Mouse (Mus musculus) left cerebral cortex, adult 11 months (tissue): ENCODE data around the gene Plekhg1.

Experiments used
- DNase-seq: peaks from one replicate; pipeline ENCODE4 v3.0.0; 2022; ENCODE audit warnings: low spot score

Gene Plekhg1

DNA sequence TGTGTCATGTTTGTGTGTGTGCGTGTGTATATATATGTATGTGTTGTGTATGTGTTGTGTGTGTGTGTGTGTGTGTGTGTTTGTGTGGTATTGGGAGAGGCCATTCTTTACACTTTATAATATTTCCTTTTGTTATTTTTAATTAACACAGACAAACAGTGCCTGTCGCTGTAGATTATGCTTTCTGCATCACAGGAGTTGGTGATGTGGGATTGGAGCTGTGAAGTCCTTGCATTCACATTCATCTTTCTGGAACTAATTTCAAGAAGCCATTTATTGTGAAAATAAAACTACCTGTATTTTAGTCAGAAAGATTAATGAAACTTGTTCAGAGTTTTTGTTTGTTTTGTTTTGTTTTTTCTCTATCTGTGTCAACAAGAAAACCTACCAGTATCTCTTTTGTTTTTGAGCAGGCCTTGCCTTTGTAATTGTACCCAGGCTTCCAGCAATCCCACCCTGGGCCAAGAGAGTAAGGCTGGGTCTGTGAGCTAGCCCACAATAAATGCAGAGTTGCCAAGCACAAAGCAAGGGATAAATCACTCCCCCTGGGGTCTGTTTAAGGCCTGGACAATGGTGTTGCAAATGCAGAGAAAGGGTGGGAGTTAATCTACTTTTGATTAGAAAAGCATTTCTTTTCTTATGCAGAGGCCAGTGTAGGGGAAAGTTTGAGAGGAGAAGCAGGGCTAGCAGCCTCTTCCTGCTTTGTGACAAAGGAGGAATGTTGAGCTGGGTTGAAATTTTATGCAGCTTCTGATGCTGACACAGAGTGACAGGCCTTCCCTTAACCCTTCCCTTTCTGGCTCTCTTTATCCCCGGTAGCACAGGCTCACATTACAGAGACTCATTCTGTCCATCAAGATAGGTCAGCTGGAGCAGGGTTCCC is 151.5 kb downstream of the Plekhg1 start:
- DNase-seq: no peak

DNA sequence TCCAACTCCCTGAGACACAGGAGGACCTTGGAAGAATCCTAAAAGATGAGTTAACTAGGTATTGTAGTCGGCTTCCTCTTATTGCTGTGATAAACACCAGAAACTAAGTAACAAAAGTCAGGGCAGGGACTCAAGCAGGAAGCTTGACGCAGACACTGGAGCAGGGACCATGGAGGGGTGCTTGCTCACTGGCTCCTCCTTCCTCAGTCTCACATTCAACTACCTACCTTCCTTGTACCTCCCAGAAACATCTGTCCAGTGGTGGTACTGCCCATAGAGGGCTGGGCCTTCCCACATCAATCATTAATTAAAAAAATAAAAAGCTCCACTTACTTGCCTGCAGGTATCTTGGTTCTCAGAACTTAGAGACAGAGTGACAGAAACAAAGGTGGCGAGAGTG is 152.2 kb downstream of the Plekhg1 start:
- DNase-seq: no peak

DNA sequence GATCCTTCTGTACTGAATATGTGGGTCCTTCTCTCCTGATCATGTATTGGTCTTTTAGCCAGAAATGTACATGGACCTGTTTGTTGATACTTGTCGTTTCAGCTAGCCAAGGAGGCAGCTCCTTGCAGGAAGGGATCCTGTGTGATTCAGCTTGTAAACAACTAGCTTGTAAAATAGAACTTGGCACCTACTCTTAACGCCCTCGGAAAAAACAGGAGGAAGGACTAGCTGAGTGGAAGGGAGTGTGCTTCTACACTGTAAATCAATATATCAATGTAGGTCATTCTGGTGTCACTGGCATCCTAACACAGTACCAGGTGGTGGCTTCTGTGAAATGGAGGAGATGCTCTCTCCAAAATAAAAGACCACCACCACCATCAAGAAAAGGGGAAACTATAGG is 157.9 kb downstream of the Plekhg1 start:
- DNase-seq: no peak

DNA sequence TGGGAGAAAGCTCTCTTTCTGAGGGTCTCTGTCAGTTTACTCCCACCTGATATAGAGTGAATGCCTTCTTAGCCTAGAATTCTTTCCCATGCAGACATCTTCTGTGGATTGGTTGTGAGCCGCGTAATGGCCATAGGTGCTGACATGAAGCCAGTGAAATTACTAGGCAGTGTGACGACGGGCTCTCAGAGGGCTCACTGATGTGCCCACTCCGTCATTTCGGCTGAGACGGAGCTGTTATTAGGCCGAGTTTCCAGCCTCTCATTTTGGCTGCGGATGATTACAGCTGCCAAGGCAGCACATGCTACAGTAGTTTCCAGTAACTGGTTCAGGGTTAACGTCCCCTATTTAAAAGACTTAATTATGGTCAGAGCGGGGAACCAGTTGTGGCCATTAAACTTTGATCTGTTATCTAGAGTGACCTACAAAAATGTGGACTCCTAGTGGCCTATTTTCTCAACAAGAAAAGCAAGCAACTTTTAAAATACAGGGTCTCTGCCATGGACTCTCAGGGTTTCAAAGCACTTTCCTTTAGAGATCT is 160.3 kb downstream of the Plekhg1 start:
- no peak for DNase-seq

DNA sequence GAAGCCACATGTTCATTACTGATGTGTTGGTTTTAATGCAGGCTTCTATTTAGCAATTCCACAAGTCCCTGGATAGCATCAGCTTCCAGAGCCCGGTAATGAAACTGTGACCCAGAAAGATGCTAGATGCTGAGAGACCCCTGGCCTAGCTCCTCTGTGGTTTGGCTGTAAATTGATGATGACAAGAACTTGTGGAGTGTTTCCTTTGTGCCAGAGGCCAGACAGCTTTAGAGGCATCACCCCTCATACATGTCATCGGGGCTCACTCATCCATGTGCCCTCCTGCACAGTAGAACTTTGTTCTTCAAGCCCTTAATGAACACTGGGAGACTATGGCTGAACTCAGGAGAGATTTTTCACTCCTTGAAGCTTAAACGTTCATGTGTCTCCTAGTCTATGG is 165.6 kb downstream of the Plekhg1 start:
- no peak for DNase-seq

DNA sequence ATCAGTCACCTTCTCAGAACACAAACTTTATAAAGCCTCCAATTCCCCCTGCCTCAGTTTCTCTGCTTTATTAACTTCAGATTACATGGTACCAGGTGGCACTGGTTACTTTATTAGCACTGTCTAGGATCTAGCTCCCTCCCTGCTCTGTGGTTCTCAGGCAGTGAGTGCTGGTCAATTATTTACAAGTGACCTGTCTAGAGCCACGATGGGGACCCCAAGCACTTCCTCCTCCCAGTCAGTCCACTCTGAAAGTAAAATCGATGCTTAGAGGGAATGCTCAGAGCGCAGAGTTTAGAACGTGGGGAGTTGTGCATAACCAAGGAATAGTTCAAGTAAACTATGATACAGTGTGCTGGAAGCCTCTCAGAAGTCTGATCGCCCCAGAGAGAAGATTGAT is 173.9 kb downstream of the Plekhg1 start:
- DNase-seq: no peak

DNA sequence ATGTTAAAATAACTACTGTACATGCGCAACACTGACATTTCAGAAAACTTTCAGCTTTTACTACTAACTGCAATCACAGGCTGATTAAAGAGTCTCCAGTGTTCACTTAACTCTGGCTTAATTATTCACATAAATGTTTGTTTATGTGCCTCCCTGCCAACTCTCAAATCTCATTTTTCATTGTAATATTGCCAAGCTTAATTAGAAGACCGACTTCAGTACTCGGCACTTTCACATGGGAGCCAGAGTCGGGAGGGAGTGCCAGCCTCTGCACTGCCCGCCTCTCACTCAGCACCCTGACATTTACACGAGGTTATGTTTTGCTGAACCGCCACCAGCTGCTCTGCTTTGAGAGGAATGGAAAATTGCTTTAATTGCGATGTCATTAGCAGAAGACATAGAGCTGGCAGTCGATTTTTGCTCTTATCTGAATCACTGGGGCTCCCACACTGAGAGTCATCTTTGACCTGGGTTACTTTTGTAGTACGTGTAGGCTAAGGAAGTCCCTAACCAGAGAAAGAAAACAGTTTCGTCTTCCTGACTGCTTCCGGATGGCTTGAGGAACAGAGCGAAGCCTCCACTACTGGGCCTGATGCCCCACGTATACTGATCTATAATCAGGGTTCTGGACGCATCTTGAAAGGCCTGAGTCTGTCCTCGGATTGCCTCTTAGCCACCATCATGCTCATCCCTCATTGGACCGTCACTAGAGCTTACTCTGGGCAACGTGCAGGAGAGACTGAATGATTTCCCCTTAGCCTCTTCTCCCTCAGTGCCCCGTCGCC is 180.4 kb downstream of the Plekhg1 start:
- DNase-seq: peak; percentile 16

DNA sequence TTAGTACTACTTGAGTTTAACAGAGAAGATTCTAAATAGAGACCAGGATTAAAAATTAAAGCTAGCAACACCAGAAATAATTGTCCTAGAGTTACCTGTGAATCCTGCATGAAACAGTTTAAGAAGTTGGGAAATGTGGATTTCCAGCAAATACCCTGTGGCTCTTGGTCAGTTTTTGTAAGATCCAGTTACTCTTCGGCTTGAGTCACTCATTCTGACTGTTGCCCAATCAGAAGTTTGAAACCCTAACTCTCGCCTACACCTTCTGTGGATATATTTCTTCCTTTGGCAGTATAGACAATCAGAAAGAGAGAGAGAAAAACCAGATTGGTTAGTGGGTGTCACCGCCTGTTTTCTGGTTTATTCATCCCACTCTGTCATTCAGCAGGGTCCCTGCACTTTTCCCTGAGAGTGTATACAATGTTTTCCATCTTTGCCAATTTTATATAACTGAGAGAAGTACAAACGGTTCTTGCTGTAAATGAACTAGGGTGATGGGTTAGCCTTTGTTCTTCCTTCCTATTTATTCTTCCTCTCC is 187.9 kb downstream of the Plekhg1 start:
- DNase-seq: no peak

DNA sequence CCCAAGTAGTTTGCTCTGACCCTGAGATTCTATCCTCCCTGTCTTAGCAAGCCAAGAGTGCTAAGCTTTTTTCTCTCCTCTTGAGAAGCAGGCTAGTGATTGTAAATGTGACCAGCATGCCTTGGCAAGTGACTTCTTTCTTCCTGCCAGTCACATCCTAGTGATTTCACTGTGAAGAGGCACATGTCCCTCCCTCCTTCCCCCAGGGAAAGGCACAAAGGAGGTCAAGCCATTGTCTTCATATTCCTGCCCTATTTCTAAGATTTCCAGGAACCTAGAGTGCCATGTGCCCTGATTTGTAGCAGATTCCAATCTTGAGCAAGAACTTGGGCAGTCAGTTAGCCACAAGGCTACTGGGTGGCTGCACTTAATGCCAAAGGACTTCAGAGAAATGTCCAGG is 191.7 kb downstream of the Plekhg1 start:
- no peak for DNase-seq

DNA sequence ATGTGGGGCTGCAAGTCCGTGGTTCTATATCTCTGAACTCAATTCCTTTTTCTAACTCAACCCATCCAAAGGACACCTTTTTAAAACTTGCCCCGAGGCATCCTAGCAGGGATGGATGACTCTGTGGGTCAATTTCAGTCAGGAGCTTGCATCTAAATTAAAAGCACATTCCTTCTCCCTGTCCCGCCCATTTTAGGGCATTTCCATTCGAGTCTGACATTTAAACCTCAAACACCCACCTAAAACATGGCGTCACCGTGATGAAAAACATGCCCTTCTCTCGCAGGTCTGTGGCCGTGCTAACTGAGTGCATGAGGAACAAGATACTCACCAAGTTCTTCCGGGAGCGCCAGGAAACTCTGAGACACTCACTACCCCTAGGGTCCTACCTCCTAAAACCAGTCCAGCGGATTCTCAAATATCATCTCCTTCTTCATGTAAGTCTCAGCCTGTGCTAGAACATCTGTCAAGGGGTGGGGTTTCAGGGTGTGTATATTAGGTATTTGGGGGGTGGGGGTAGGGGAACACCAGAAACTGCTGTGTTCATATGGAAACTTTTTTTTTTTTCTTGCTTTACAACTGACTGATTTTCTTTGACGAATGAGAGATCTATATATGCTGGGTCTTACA is 193.3 kb downstream of the Plekhg1 start:
- DNase-seq: no peak

DNA sequence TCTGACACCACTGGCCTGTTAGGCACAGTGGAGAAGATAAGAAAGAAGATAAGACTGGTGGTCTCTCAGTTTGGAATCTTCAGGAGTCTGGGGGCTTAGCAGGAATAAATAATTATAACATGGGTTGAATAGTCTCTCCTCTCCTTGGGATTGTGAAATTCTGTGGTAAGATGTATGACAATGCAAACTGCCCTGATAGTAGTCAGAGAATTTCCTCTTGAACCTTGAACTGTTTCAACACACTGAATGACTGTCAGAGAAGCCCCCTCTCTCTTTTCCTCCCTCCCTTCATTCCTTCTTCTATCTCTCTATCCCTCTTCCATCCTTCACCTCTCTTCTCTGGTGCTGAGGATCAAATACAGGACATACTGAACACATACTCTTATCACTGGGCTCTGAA is 196.7 kb downstream of the Plekhg1 start:
- no peak for DNase-seq

DNA sequence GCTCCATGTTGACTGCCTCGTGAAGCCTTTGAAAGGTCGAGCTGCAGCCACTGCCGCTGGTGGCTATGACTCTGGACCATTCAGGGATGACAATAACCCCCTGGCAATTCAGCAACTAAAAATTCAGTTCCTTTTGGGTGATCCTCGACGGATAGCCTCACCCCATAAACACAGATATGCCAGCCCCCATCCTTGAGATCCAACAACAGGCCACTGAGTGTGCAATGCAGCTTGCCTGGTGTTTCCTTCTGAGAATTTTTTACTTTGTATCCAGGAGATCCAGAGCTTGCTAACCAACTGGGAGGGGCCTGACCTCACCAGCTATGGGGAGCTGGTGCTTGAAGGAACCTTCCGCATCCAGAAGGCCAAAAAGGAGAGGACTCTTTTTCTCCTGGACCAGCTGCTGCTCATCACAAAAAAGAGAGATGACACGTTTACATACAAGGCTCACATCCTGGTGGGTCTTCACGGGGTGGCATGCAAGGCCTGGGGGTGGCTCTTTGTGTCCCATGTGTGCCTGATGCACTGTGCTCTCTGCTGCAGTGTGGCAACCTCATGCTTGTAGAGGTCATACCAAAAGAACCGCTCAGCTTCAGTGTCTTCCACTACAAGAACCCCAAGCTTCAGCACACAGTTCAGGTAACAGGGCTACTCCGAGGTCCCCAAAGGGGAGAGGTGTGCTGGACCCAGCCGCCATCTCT is 199.9 kb downstream of the Plekhg1 start:
- no peak for DNase-seq

DNA sequence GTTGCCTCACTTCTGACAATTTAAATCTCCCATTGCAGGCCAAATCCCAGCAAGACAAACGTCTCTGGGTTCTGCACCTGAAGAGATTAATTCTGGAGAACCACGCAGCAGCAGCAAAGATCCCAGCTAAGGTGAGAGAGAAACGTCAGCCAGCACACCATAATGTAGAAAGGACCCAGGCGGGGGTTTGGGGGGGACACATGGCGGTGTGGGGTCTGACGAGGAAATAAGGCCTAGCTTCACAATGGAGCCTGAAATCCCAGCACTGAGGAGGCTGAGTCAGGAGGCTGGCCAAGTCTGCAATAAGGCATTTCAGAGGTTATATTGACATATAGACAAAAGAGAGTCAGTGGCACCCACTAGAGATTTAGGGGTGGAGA is 200.4 kb downstream of the Plekhg1 start:
- no peak for DNase-seq

DNA sequence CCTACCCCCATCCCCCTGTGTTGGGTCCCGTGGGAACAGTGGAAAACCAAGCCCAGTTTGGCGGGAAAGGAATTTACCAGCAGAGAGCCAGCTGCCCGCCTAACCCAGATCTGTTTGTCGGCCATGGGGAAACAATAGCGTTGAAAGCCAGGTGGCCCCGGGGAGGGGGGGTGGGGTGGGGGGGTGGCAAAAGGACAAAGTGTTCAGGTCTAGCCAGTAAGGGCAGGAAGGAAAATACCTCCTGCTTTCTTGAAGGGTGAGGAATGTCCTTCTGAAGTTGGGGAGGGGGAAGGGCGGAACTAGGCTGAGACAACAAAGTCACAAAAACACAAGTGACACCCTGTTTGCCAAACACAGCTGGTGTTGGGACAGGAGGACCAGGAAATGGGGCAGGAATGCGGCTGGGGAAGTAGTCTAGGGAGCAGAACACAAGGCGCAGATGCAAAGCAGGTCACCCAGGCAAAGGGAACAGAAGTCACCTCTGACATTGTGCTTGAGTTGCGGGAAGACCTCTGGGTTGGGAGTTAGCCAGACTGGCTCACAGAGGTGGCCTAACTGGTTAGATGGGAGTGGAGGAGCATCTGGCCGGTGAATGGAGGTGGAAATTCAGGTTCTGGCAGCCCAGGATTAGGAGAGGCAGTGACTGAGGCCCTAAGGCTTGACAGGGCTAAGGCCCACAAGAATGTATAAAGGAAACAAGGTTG is 201.0 kb downstream of the Plekhg1 start:
- no peak for DNase-seq

DNA sequence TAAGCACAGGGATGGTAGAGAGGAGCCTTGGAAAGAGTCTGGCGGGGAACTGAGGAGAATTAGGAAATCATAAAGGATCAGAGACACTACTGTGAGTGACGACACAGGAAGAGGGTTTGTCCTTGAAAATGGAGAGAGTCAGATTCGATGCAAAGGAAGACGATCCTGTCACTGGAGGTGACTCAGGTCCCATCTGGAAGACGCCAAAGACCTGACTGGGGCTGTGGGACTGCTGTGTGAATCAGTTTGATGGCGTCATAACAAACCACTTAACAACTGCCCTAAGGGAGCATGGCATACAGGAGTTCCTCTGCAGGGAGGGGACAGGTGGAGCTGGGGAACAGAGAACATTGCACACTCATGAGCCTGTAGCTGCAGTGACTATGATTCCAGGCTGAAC is 202.1 kb downstream of the Plekhg1 start:
- DNase-seq: no peak

DNA sequence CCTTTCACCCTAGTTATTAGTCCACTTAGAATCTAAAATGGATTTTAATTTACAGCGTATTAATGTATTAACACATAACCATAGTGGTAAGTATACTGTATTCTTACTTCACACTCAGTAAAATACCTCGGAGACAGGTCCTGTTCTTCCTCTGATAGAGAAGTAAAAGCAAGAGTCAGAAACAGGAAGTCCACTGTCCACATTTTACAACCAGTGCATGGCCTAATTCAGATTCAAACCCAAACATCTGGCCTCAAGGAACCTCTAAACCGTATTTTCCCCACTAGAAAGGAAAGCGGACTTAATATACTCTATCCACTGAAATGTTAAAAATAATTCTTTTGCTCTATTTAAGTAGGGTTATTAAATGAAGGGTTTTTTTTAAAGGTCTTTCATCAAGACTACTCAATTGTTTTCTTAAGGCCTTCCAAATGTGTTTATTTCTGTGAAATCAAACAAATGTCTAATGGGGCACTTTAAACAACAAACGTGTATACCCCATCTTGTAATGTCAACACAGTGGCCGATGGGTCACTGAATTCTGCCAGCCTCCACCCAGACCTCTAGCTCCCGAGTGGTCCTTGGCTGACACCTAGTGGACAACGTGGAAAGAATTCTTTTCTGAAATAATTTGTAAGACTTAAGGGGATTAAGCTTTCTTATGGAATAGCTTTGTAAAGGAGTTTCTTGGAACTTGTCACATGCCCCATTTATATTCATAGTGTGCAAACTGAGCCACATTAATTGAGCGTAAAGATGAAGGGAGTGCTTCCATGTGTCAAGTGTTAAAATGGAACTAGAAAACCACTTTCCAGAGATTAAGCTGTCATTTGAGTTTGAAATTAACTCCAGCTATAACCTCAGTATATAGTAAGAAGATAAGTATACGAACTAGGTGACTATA is 203.6 kb downstream of the Plekhg1 start:
- peak; percentile 11 for DNase-seq

DNA sequence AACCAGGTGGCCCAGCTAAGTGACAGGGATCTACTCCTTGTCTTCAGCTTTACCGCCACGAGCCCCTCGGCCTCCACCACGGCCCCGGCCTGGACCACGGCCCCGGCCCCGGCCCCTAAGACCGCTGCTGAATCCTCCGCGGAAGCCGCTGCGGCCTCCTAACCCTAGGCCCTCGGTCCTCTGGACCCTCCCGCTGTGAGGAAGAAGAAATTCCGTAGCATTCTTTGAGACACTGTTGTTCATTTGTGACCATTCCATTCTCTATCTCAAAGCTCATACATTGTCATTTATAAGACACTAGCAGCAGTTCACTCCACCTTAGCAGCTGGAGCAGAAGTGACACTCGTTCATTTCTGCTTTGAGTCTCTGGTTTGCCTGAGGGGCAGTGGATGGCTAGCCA is 206.7 kb downstream of the Plekhg1 start:
- no peak for DNase-seq

DNA sequence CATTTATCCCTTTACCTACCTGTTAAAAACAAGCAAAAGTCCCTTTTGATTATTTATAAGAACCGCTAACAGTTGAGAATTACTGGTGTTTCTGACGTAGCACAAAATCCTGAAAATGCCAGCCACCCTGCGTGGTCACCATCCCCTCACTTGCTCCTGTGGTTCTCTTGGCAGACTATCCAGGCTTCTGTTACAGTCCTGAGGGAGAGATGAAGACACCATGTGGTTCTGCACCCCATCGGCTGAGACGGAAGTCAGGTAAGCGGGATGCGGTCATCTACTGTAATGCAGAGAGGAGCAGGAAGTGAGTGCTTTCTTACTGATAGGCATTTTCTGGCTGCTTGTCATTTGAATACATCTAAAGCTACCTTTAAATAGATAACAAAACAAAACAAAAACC is 207.2 kb downstream of the Plekhg1 start:
- DNase-seq: no peak

DNA sequence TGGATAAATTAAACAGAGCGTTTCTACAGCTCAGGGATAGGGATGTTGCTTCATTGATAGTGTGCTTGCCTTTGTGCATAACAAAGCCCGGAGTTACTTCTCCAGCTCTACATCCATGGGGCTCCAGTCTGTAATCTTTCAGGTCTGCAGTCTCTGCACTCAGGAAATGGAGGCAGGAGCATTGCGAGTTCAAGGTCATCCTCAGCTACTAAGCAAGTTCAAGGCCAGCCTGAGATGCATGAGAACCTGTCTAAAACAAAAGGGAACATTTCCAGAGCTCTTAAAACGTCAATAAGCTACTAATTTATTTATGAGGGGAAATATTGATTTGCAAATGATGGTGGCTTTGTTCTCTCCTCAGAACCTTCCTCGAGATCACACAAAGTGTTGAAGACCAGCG is 209.1 kb downstream of the Plekhg1 start:
- DNase-seq: no peak

DNA sequence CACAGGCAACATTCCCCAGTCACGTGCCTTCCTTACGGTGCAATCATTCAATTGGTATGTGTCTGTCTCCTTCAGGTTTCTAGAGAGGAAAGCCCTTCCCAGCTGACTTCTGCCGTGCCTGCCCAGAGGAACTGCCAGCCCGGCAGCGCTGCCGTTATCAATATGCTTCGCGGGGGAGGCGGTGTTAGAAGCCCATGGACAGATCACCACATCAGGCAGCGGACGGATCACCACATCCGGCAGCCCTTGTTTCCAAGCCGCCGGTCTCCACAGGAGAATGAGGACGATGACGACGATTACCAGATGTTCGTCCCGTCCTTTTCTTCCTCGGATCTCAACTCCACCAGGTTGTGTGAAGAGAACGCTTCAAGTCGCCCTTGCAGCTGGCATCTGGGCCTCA is 216.3 kb downstream of the Plekhg1 start:
- DNase-seq: no peak
